Mouse (Mus musculus) cortical plate, adult 2 months (tissue): ENCODE results near the gene Lrrc15.

Source experiments
- CTCF ChIP-seq: fragments of 200-500 bp; IDR thresholded peaks from 2 replicates; pipeline ENCODE4 v1.5.1; 2011; ENCODE audit warnings: mild to moderate bottlenecking, control low read depth, low read length; ENCODE audit not compliant: insufficient read depth; ENCODE audit errors: extremely low read depth
- POLR2A ChIP-seq: fragments of 200-500 bp; IDR thresholded peaks from 2 replicates; pipeline ENCODE4 v1.6.1; 2011; ENCODE audit warnings: mild to moderate bottlenecking, low read length, control low read depth; ENCODE audit not compliant: insufficient read depth; ENCODE audit errors: extremely low read depth

DNA sequence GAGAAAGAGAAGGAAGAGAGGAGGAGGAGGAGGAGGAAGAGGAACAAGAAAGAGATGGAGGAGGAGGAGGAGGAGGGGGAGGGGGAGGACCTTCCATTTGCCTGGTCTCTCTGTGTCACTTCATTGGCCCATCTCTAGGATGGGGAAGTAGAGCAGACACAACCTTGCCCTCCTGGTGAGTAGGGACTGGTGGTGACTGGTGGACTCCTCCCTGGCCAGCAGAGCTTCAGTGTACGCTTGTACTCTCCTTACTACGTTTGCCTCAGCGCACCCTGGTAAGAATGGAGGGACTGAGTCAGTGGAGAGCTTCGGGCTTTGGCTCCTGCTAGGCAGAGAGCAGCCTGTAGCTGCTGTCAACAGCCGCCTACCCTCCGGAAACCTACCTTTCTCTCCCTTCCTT lies 19.6 kb upstream of the Lrrc15 start:
- TF ChIP-seq CTCF = no peak
- TF ChIP-seq POLR2A = no peak
